Mouse (Mus musculus) heart, embryonic 16.5 days (tissue): ENCODE results near the gene Dync1h1. TPM values are rescaled to one million over a fixed set of nuclear protein-coding genes. Genes with fewer than 3 reads are reported as not detected.
"Not testable (repeated sequence)": the region's sequence is repeated elsewhere in the genome, so short reads cannot be mapped to it uniquely, and the experiment has no call there.

Experiments
- ATAC-seq: fragments of 200-750 bp; cut with Nextera tagmentation; replicated peaks from 2 replicates; pipeline ENCODE4 v1.8.0; 2017; ENCODE audit warnings: moderate number of reproducible peaks; ENCODE audit not compliant: insufficient read depth, low FRiP score; ENCODE audit errors: extremely low read depth
- H3K27ac ChIP-seq: fragments of 300-500 bp; sonication (generic); 2 replicates; pipeline ENCODE4 v1.5.1; 2014; ENCODE audit warnings: mild to moderate bottlenecking, low read length, control low read depth, moderate library complexity
- H3K27me3 ChIP-seq: fragments of 300-500 bp; sonication (generic); 2 replicates; pipeline ENCODE4 v1.6.1; 2014; ENCODE audit warnings: low read length, mixed read lengths; ENCODE audit not compliant: control insufficient read depth, insufficient read depth
- H3K36me3 ChIP-seq: fragments of 300-500 bp; sonication (generic); 2 replicates; pipeline ENCODE4 v1.6.1; 2014; ENCODE audit not compliant: control insufficient read depth, insufficient read depth
- H3K4me1 ChIP-seq: fragments of 300-500 bp; sonication (generic); 2 replicates; pipeline ENCODE4 v1.6.1; 2014; ENCODE audit warnings: low read length, mixed read lengths; ENCODE audit not compliant: control insufficient read depth, insufficient read depth
- H3K4me2 ChIP-seq: fragments of 300-500 bp; sonication (generic); 2 replicates; pipeline ENCODE4 v1.6.1; 2014; ENCODE audit warnings: low read depth, mild to moderate bottlenecking, control low read depth, low read length
- H3K4me3 ChIP-seq: fragments of 300-500 bp; sonication (generic); 2 replicates; pipeline ENCODE4 v1.5.1; 2014; ENCODE audit warnings: mild to moderate bottlenecking, control low read depth, low read length
- H3K9ac ChIP-seq: fragments of 300-500 bp; sonication (generic); 2 replicates; pipeline ENCODE4 v1.6.1; 2014; ENCODE audit warnings: low read length, control low read depth
- H3K9me3 ChIP-seq: fragments of 300-500 bp; sonication (generic); replicated peaks from 2 replicates; pipeline ENCODE4 v1.6.1; 2016; ENCODE audit warnings: low read length; ENCODE audit not compliant: control insufficient read depth
- WGBS: fragments of 180-500 bp; shearing (Covaris S2); extraction: QIAGEN DNeasy Blood & Tissue Kit; methylation state at CpG from one replicate; pipeline ENCODE4 v1.1.7; 2014; 5-methylcytosine and 5-hydroxymethylcytosine counted together
- polyA plus RNA-seq: library from polyadenylated mRNA; unstranded; fragments of >200 nt; fragmentation: Nextera tagmentation; extraction: Ambion mirVana; gene quantifications from 2 replicates; pipeline ENCODE4 v1.2.1, GENCODE M21; 2015

Gene Dync1h1
- polyA plus RNA-seq, 1 experiment from 2014 or later = 40.6 TPM

DNA sequence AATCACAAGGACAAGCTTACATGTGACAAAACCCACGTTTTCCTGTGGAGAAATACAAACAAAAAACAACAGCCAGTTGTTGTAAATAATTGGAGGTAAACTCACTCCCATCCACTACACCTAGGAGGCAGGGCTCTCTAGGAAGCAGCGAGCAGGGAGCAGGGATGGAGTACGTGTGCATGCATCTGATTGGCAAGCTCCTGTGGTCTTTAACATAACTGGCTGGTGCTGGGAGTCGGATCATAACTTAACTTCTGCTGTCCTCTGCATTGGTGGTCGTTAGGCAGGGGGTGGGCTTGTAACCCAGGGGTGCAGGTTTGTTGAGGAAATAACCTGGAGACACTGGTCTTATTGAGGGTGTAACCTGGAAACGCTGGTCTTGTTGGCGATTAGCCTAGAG, 102.4 kb downstream of the Dync1h1 start:
- no peak for ATAC-seq
- 62% methylated on average over 7 of the region's 7 CpGs for WGBS
- no peak overlapping the region for H3K4me2 ChIP-seq
- H3K4me3 ChIP-seq = no peak overlapping the region
- no peaks in the 10 kb centered on the region for H3K27me3 ChIP-seq
- no peaks in the 10 kb centered on the region for H3K9me3 ChIP-seq
- peak overlapping the region; percentile 64 for H3K27ac ChIP-seq
- H3K36me3 ChIP-seq = no peaks in the 10 kb centered on the region
- H3K4me1 ChIP-seq = peaks cover 19% of the 10 kb centered on the region
- H3K9ac ChIP-seq = peak overlapping the region; percentile 44

DNA sequence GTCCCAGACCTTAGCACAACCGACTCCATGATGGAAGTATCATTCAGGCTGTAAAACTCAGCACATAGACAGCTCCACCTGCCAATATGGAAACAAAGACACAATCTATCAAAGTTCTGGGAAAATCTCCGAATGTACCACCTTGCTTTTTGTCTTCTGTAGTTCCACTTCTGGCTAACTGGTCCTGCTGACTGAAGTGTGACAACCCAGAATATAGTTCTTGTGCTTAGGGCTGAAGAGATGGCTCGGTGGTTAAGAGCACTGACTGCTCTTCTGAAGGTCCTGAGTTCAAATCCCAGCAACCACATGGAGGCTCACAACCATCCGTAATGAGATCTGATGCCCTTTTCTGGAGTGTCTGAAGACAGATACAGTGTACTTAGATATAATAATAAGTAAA, 104.2 kb downstream of the Dync1h1 start:
- peaks cover 14% of the 10 kb centered on the region for H3K4me1 ChIP-seq
- ATAC-seq, H3K27me3 ChIP-seq, H3K4me2 ChIP-seq, H3K36me3 ChIP-seq, H3K9me3 ChIP-seq, H3K9ac ChIP-seq, H3K27ac ChIP-seq, H3K4me3 ChIP-seq: not testable (repeated sequence)
- 81% methylated on average over 4 of the region's 4 CpGs for WGBS

DNA sequence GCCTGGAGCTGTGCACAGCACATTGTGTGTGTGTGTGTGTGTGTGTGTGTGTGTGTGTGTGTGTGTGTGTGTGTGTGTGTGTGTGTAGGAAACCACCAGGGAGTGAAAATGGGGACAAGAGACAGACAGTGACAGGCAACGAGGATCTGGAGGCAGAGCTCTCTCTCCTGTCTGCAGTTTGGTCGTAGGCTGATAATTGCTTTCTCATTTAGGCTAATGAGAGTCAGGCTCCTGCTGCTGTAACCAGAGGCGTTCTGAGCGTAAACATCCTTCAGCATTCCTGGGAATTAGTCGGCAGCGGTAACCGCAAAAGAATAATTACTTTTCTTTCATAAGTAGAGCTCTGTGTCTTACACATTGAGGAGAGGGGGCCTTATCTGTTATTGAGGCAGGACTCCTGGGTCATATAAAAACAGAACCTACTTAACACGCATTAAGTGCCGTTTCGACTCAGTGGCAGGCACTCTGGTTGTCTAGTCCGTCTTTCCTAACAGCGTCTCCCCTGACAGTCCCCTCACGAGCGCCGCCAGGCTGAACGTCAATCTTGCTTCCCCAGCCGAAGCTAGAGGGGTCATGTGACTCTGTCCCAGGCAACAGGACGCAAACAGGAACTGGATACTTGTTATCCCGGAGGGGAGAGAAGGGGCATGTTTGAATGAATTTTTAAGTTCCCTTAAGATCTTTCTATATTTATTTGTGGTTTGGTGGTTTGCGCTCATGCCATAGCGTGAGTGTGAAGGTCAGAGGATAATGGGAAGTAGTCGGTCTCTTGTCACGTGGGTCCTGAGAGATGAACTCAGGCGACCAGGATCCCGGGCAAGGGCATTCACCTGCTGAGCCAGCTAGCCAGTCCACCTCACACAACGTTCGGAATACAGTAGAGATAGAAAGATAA, 105.3 kb downstream of the Dync1h1 start:
- Histone ChIP-seq H3K4me2 (peak overlapping the region; percentile 78), H3K4me3 (peak overlapping the region; percentile 55), H3K27ac (peak overlapping the region; percentile 72), H3K36me3 (no peaks in the 10 kb centered on the region), H3K4me1 (peaks cover 9% of the 10 kb centered on the region), H3K9ac (peak overlapping the region; percentile 58), H3K9me3 (no peaks in the 10 kb centered on the region), H3K27me3 (no peaks in the 10 kb centered on the region)
- 2% methylated on average over 27 of the region's 27 CpGs for WGBS
- ATAC-seq = peak; percentile 67; the same call in 1 of the 2 replicates

DNA sequence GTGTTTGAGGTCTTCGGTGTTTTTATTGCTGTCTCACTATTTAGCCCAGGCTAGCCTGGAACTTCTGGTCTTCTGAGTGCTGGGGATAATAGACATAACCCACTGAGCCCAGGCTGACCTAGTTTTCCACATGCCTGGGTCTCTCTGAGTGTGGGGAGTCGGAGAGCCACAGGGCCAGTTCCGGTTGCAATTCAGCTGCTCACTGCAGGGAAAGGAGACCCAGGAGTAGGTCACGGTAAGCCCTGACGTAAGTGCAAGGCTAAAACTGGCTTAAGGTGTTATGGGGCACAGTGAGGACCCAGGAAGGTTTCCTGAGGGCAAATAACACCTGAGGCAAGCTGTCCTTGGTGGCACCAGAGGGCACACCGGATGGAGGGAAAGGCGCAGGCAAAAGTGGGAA, 106.2 kb downstream of the Dync1h1 start:
- 82% methylated on average over 7 of the region's 7 CpGs for WGBS
- peak overlapping the region; percentile 78; the same call in 1 of the 2 replicates for H3K4me2 ChIP-seq
- no peak overlapping the region for H3K27ac ChIP-seq
- no peaks in the 10 kb centered on the region for H3K27me3 ChIP-seq
- H3K4me1 ChIP-seq = peaks cover 9% of the 10 kb centered on the region
- no peak for ATAC-seq
- no peak overlapping the region for H3K9ac ChIP-seq
- no peak overlapping the region for H3K4me3 ChIP-seq
- H3K9me3 ChIP-seq = no peaks in the 10 kb centered on the region
- H3K36me3 ChIP-seq = no peaks in the 10 kb centered on the region

DNA sequence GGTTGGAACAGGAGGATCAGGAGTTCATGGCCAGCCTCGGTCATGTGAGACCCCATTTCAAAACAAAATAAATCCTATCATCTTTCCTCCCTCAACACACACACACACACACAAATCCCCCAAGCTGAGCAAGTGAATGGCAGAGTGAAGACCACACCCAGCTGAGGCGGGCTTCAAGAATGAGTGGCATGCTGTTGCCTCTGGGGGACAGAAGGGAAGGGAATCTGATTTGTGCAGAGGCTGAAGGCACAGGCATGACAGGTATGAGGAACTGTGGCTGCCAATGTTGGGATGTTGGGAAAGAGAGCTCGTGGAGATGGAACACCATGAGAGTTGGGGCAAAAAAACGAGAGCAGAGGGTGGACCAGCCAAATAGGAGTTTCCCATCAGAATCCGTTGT, 110.0 kb downstream of the Dync1h1 start:
- Histone ChIP-seq H3K4me2 (no peak overlapping the region), H3K27me3 (no peaks in the 10 kb centered on the region), H3K27ac (no peak overlapping the region), H3K4me3 (no peak overlapping the region), H3K36me3 (no peaks in the 10 kb centered on the region), H3K9ac (no peak overlapping the region), H3K9me3 (peaks cover 6% of the 10 kb centered on the region), H3K4me1 (peaks cover 2% of the 10 kb centered on the region; the same call in 1 of the 2 replicates)
- no peak for ATAC-seq
- 38% methylated on average over 5 of the region's 5 CpGs for whole genome bisulfite sequencing

DNA sequence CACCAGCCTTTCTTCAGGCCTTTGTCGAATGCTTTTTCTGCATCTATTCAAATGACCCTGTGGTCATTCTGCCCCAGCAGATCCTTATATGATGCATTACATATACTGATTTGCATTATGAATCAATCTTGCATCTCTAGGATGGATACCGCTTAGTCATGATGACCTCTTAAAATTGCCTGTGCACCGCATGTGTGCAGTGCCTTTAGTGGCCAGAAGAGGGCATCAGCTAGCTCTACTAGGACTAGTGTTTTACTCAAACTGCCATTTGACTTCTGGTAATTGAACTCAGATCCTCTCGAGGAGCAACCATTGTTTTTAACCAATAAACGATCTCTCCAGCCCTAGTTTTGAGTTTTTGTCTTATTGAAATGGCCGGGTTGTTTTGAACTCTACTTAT, 112.5 kb downstream of the Dync1h1 start:
- H3K4me3 ChIP-seq = no peak overlapping the region
- H3K27ac ChIP-seq = no peak overlapping the region
- H3K4me1 ChIP-seq = no peaks in the 10 kb centered on the region; the same call in 1 of the 2 replicates
- ATAC-seq = no peak
- no peaks in the 10 kb centered on the region for H3K27me3 ChIP-seq
- 91% methylated on average over 6 of the region's 6 CpGs for WGBS
- H3K36me3 ChIP-seq = no peaks in the 10 kb centered on the region
- H3K9me3 ChIP-seq = peaks cover 6% of the 10 kb centered on the region
- H3K4me2 ChIP-seq = no peak overlapping the region
- H3K9ac ChIP-seq = no peak overlapping the region

DNA sequence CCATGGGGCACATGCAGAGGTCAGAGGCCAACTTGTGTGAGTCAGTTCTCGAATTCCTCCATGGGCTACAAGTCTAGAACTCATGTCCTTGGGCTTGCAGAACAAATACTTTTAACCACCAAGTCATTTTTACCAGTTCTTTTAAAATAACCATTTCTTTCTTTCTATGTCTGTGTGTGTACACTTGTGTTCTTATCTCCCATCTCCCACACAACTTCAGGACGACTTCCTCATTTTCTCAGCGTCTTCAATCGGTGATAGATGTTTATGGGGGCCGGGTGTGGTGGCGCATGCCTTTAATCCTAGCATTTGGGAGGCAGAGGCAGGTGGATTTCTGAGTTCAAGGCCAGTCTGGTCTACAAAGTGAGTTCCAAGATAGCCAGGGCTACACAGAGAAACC, 113.0 kb downstream of the Dync1h1 start:
- Histone ChIP-seq H3K36me3 (no peaks in the 10 kb centered on the region), H3K9me3 (peaks cover 6% of the 10 kb centered on the region), H3K4me2 (no peak overlapping the region), H3K4me3 (no peak overlapping the region), H3K4me1 (no peaks in the 10 kb centered on the region; the same call in 1 of the 2 replicates), H3K27ac (no peak overlapping the region), H3K9ac (no peak overlapping the region), H3K27me3 (peaks cover 2% of the 10 kb centered on the region; the same call in 1 of the 2 replicates)
- WGBS = 81% methylated on average over 6 of the region's 6 CpGs
- no peak for ATAC-seq

DNA sequence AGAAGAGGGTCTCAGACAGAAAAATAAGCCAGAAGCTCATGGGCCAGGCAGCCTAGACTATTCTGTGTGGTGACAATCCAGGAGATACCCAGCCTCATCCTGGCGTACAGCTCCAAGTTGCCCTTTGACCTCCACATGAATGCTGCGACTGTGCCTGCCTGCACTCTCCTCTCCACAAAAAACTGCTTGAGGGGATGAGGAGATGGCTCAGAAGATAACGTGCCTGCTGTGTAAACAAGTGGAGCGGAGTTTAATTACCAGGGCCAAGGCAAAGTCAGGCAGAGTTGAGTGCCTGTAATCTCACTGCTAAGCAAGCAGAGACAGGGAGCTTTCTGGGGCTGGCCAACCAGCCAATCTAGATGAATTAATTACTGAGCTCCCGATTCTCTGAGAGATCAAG, 114.8 kb downstream of the Dync1h1 start:
- H3K36me3 ChIP-seq = no peaks in the 10 kb centered on the region
- ATAC-seq = no peak
- H3K9ac ChIP-seq = no peak overlapping the region
- no peak overlapping the region for H3K4me2 ChIP-seq
- H3K4me3 ChIP-seq = no peak overlapping the region
- WGBS = 29% methylated on average over 5 of the region's 5 CpGs
- H3K27ac ChIP-seq = no peak overlapping the region
- H3K4me1 ChIP-seq = no peaks in the 10 kb centered on the region; the same call in 1 of the 2 replicates
- peaks cover 7% of the 10 kb centered on the region; the same call in 1 of the 2 replicates for H3K27me3 ChIP-seq
- H3K9me3 ChIP-seq = peaks cover 6% of the 10 kb centered on the region
